Mouse (Mus musculus) forebrain, embryonic 13.5 days (tissue): ENCODE results near the gene Phkb. TPM values are rescaled to one million over a fixed set of nuclear protein-coding genes. Genes with fewer than 3 reads are reported as not detected.

Experiments used
- ATAC-seq: fragments of 200-750 bp; cut with Nextera tagmentation; 2 replicates; pipeline ENCODE4 v1.8.0; 2017
- H3K27ac ChIP-seq: fragments of 300-500 bp; sonication (generic); 2 replicates; pipeline ENCODE4 v1.5.1; 2015; ENCODE audit warnings: inconsistent platforms, mild to moderate bottlenecking, moderate library complexity
- H3K27me3 ChIP-seq: fragments of 300-500 bp; sonication (generic); 2 replicates; pipeline ENCODE4 v1.6.1; 2015; ENCODE audit warnings: mild to moderate bottlenecking, inconsistent platforms
- H3K36me3 ChIP-seq: fragments of 300-500 bp; sonication (generic); 2 replicates; pipeline ENCODE4 v1.6.1; 2015; ENCODE audit warnings: mild to moderate bottlenecking, inconsistent platforms; ENCODE audit not compliant: poor library complexity, severe bottlenecking
- H3K4me1 ChIP-seq: fragments of 300-500 bp; sonication (generic); 2 replicates; pipeline ENCODE4 v1.6.1; 2015; ENCODE audit warnings: inconsistent platforms
- H3K4me2 ChIP-seq: fragments of 300-500 bp; sonication (generic); 2 replicates; pipeline ENCODE4 v1.6.1; 2015; ENCODE audit warnings: inconsistent platforms, mild to moderate bottlenecking, moderate library complexity
- H3K4me3 ChIP-seq: fragments of 300-500 bp; sonication (generic); 2 replicates; pipeline ENCODE4 v1.5.1; 2015; ENCODE audit warnings: mild to moderate bottlenecking, inconsistent platforms
- H3K9ac ChIP-seq: fragments of 300-500 bp; sonication (generic); 2 replicates; pipeline ENCODE4 v1.6.1; 2015; ENCODE audit warnings: mild to moderate bottlenecking, inconsistent platforms
- H3K9me3 ChIP-seq: fragments of 300-500 bp; sonication (generic); replicated peaks from 2 replicates; pipeline ENCODE4 v1.6.1; 2016; ENCODE audit warnings: inconsistent platforms
- WGBS: fragments of 180-500 bp; shearing (Covaris S2); methylation state at CpG from one replicate; pipeline ENCODE4 v1.1.7; 2015; 5-methylcytosine and 5-hydroxymethylcytosine counted together
- polyA plus RNA-seq: library from polyadenylated mRNA; unstranded; fragments of >200 nt; fragmentation: Nextera tagmentation; extraction: Ambion mirVana; gene quantifications from 2 replicates; pipeline ENCODE4 v1.2.1, GENCODE M21; 2015

Phkb gene
- polyA plus RNA-seq, 1 experiment from 2014 or later: 31.9 TPM

GRCm38 (mm10) chr8:85959880-85960279, 119.1 kb downstream of the Phkb start:
- Histone ChIP-seq H3K27ac (no peak overlapping the region), H3K9ac (no peak overlapping the region), H3K4me1 (no peaks in the 10 kb centered on the region), H3K4me2 (no peak overlapping the region), H3K27me3 (no peaks in the 10 kb centered on the region), H3K4me3 (no peak overlapping the region), H3K36me3 (no peaks in the 10 kb centered on the region), H3K9me3 (no peaks in the 10 kb centered on the region)
- ATAC-seq: no peak
- WGBS: 97% methylated on average over 4 of the region's 4 CpGs

- Histone ChIP-seq H3K9ac (no peak overlapping the region), H3K27ac (no peak overlapping the region), H3K4me2 (no peak overlapping the region), H3K9me3 (no peaks in the 10 kb centered on the region), H3K36me3 (peaks cover 7% of the 10 kb centered on the region; the same call in 1 of the 2 replicates), H3K27me3 (no peaks in the 10 kb centered on the region), H3K4me3 (no peak overlapping the region), H3K4me1 (no peaks in the 10 kb centered on the region)
- no peak for ATAC-seq
- 93% methylated on average over 4 of the region's 4 CpGs for WGBS
These were observed 136.9 kb downstream of the Phkb start for GRCm38 (mm10) chr8:85977588-85978077.

- no peak for ATAC-seq
- Histone ChIP-seq H3K4me2 (no peak overlapping the region), H3K36me3 (no peaks in the 10 kb centered on the region), H3K4me3 (no peak overlapping the region), H3K9me3 (no peaks in the 10 kb centered on the region), H3K27ac (no peak overlapping the region), H3K4me1 (0 out of 2 replicates have a peak, but pooled peaks cover 3% of the 10 kb centered on the region), H3K9ac (no peak overlapping the region), H3K27me3 (no peaks in the 10 kb centered on the region)
- WGBS: 83% methylated on average over 1 of the region's 1 CpGs
These were observed 152.2 kb downstream of the Phkb start for GRCm38 (mm10) chr8:85992911-85993310.

- Histone ChIP-seq H3K4me3 (no peak overlapping the region), H3K9ac (no peak overlapping the region), H3K4me2 (no peak overlapping the region), H3K4me1 (0 out of 2 replicates have a peak, but pooled peaks cover 3% of the 10 kb centered on the region), H3K27me3 (no peaks in the 10 kb centered on the region), H3K36me3 (no peaks in the 10 kb centered on the region), H3K27ac (no peak overlapping the region), H3K9me3 (no peaks in the 10 kb centered on the region)
- 95% methylated on average over 1 of the region's 1 CpGs for WGBS
- no peak for ATAC-seq
These were observed 152.9 kb downstream of the Phkb start for GRCm38 (mm10) chr8:85993661-85994060.

- Histone ChIP-seq H3K9ac (no peak overlapping the region), H3K36me3 (no peaks in the 10 kb centered on the region), H3K27me3 (no peaks in the 10 kb centered on the region), H3K4me2 (no peak overlapping the region), H3K4me3 (no peak overlapping the region), H3K27ac (no peak overlapping the region), H3K4me1 (0 out of 2 replicates have a peak, but pooled peaks cover 3% of the 10 kb centered on the region), H3K9me3 (no peaks in the 10 kb centered on the region)
- ATAC-seq: no peak
- 40% methylated on average over 1 of the region's 1 CpGs for WGBS
These were observed 155.2 kb downstream of the Phkb start for GRCm38 (mm10) chr8:85995971-85996370.

- no peak overlapping the region for H3K9ac ChIP-seq
- H3K4me3 ChIP-seq: no peak overlapping the region
These were observed 165.7 kb downstream of the Phkb start for GRCm38 (mm10) chr8:86006485-86006884.

GRCm38 (mm10) chr8:86016806-86017205, 176.0 kb downstream of the Phkb start:
- ATAC-seq: no peak
- H3K27ac ChIP-seq: no peak overlapping the region
- WGBS: 87% methylated on average over 2 of the region's 2 CpGs

More at GRCm38 (mm10) chr8:86006485-86006884, 165.7 kb downstream of the Phkb start:
- Histone ChIP-seq H3K27me3 (no peaks in the 10 kb centered on the region), H3K27ac (no peak overlapping the region), H3K36me3 (no peaks in the 10 kb centered on the region), H3K4me1 (no peaks in the 10 kb centered on the region), H3K9me3 (no peaks in the 10 kb centered on the region), H3K4me2 (no peak overlapping the region)
- no peak for ATAC-seq

GRCm38 (mm10) chr8:86028646-86029312, 188.0 kb downstream of the Phkb start:
- peaks cover 8% of the 10 kb centered on the region; the same call in 1 of the 2 replicates for H3K36me3 ChIP-seq
- H3K27ac ChIP-seq: no peak overlapping the region
- WGBS: 81% methylated on average over 6 of the region's 6 CpGs
- H3K9ac ChIP-seq: no peak overlapping the region
- no peak overlapping the region for H3K4me2 ChIP-seq
- no peak for ATAC-seq
- H3K4me1 ChIP-seq: no peaks in the 10 kb centered on the region
- no peak overlapping the region for H3K4me3 ChIP-seq
- H3K9me3 ChIP-seq: no peaks in the 10 kb centered on the region
- no peaks in the 10 kb centered on the region for H3K27me3 ChIP-seq

More at GRCm38 (mm10) chr8:86016806-86017205, 176.0 kb downstream of the Phkb start:
- Histone ChIP-seq H3K9me3 (no peaks in the 10 kb centered on the region), H3K4me3 (no peak overlapping the region), H3K4me2 (no peak overlapping the region), H3K27me3 (no peaks in the 10 kb centered on the region), H3K36me3 (no peaks in the 10 kb centered on the region), H3K9ac (no peak overlapping the region), H3K4me1 (no peaks in the 10 kb centered on the region)

- H3K4me3 ChIP-seq: no peak overlapping the region
- H3K4me1 ChIP-seq: no peaks in the 10 kb centered on the region
- WGBS: 90% methylated on average over 7 of the region's 7 CpGs
- H3K36me3 ChIP-seq: peaks cover 8% of the 10 kb centered on the region; the same call in 1 of the 2 replicates
- H3K9me3 ChIP-seq: no peaks in the 10 kb centered on the region
- no peak for ATAC-seq
- H3K4me2 ChIP-seq: no peak overlapping the region
- no peak overlapping the region for H3K9ac ChIP-seq
- H3K27me3 ChIP-seq: no peaks in the 10 kb centered on the region
- H3K27ac ChIP-seq: no peak overlapping the region
These were observed 188.7 kb downstream of the Phkb start for GRCm38 (mm10) chr8:86029451-86029850.

- no peak overlapping the region for H3K27ac ChIP-seq
- 86% methylated on average over 6 of the region's 6 CpGs for WGBS
- no peak for ATAC-seq
- no peaks in the 10 kb centered on the region for H3K27me3 ChIP-seq
- no peak overlapping the region for H3K4me3 ChIP-seq
- no peak overlapping the region for H3K4me2 ChIP-seq
- no peaks in the 10 kb centered on the region for H3K9me3 ChIP-seq
- no peaks in the 10 kb centered on the region for H3K4me1 ChIP-seq
- H3K36me3 ChIP-seq: peaks cover 8% of the 10 kb centered on the region; the same call in 1 of the 2 replicates
- no peak overlapping the region for H3K9ac ChIP-seq
These were observed 194.1 kb downstream of the Phkb start for GRCm38 (mm10) chr8:86034662-86035365.

GRCm38 (mm10) chr8:86035371-86035770, 194.6 kb downstream of the Phkb start:
- WGBS: 95% methylated on average over 4 of the region's 4 CpGs
- Histone ChIP-seq H3K4me2 (no peak overlapping the region), H3K4me1 (no peaks in the 10 kb centered on the region), H3K36me3 (peaks cover 8% of the 10 kb centered on the region; the same call in 1 of the 2 replicates), H3K27me3 (no peaks in the 10 kb centered on the region), H3K4me3 (no peak overlapping the region), H3K9ac (no peak overlapping the region), H3K27ac (no peak overlapping the region), H3K9me3 (no peaks in the 10 kb centered on the region)
- no peak for ATAC-seq

- Histone ChIP-seq H3K9me3 (no peaks in the 10 kb centered on the region), H3K4me3 (no peak overlapping the region), H3K4me2 (no peak overlapping the region), H3K27ac (no peak overlapping the region), H3K27me3 (no peaks in the 10 kb centered on the region), H3K4me1 (0 out of 2 replicates have a peak, but pooled peaks cover 3% of the 10 kb centered on the region), H3K36me3 (no peaks in the 10 kb centered on the region), H3K9ac (no peak overlapping the region)
- no peak for ATAC-seq
- WGBS: 85% methylated on average over 3 of the region's 3 CpGs
These were observed 197.7 kb downstream of the Phkb start for GRCm38 (mm10) chr8:86038462-86038861.
